Mouse (Mus musculus) spleen, adult 18-20 months (tissue): ENCODE measurements at regions not wholly inside any gene's neighbourhood (a gene's known extent, or its start where the extent isn't known, plus 50 kb on each side); places are given as distances from the start of the nearest gene placed in this dataset.
A peak's percentile ranks its signal among the peaks of the same experiment; 100 is the strongest.

ENCODE experiments used
- DNase-seq, 2 experiments: peaks; one replicate each; pipeline ENCODE4 v3.0.0; 2022; ENCODE audit warnings: mixed read lengths in 2 of 2

- DNase-seq: no peak
Observed at GRCm38 (mm10) chr1:177323366-177323765, 65.4 kb upstream of the Akt3 start.

- DNase-seq: no peak
Observed at GRCm38 (mm10) chr1:177322745-177323299, 64.8 kb upstream of the Akt3 start.

GRCm38 (mm10) chr1:177322307-177322685, 64.3 kb upstream of the Akt3 start:
- no peak for DNase-seq

GRCm38 (mm10) chr1:177321655-177322306, 63.8 kb upstream of the Akt3 start:
- DNase-seq: peak in 1 of 2 experiments; percentile 21

GRCm38 (mm10) chr1:177308213-177308872, 50.3 kb upstream of the Akt3 start:
- DNase-seq: no peak
